Mouse (Mus musculus) gastrocnemius, postnatal 4 days (tissue): ENCODE measurements at regions not wholly inside any gene's neighbourhood (a gene's known extent, or its start where the extent isn't known, plus 50 kb on each side); places are given as distances from the start of the nearest gene placed in this dataset.

Experiments used
- DNase-seq, 2 experiments: peaks; one replicate each; pipeline ENCODE4 v3.0.0; 2021 to 2022; ENCODE audit warnings: low spot score in 2 of 2, mixed read lengths in 2 of 2

DNA sequence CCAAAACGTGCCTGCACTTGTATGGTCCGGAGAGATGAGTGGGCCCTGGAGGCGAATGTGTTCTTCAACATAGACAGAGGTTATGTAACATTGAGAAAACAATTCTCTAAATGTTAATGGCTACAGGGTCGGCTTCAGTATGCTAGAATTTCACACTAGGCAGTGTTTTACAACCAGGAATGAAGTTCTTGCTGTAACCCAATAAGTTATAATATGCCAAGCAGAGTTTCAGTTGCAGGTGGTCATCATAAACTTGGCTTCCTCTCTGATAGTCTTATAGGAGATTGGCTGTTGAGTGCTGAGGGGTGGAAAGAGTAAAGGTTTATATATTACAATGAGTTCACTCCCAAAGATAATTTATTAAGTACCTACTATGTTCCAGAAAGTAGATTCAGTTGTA, 64.8 kb upstream of the Cenpw start:
- DNase-seq, result no peak

DNA sequence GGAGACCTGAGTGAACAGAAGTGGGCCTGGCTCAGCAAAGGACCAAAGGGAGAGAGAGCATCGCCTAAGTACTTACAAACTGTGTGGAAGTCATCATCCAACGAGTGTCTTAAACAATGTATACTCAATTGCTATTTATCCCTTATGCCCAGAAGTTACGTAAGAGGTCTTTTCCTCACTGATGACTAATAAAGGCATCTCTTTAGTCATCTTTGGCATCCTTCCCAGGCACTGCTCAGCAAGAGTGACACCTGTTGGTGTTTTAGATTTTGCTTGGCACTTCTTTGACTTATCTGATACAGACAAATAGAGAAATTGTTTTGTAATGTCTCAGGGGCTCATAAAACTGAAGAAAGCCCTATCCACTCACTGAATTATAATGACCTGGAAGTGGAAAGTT, 59.4 kb upstream of the Cenpw start:
- no peak for DNase-seq

- no peak for DNase-seq
Measured at GRCm38 (mm10) chr10:30257889-30258288, 57.5 kb upstream of the Cenpw start.
